Mouse (Mus musculus) G1E (cell line): ENCODE measurements around the gene Slco4a1.

Experiments used
- CTCF ChIP-seq: IDR thresholded peaks from 2 replicates; pipeline ENCODE4 v1.5.1; 2012; ENCODE audit warnings: low read depth, low read length, inconsistent platforms, mixed read lengths
- GATA1 ChIP-seq: IDR thresholded peaks from 2 replicates; pipeline ENCODE4 v1.6.1; 2012; ENCODE audit warnings: borderline replicate concordance, low read length, inconsistent platforms, mixed read lengths
- POLR2AphosphoS5 ChIP-seq: IDR thresholded peaks from 2 replicates; pipeline ENCODE4 v1.6.1; 2012; ENCODE audit warnings: low read depth, low read length, inconsistent platforms; ENCODE audit not compliant: insufficient replicate concordance
- TAL1 ChIP-seq: conservative IDR thresholded peaks from 2 replicates; pipeline ENCODE4 v1.6.1; 2012; ENCODE audit warnings: low read depth, low read length, inconsistent platforms, mixed read lengths

DNA sequence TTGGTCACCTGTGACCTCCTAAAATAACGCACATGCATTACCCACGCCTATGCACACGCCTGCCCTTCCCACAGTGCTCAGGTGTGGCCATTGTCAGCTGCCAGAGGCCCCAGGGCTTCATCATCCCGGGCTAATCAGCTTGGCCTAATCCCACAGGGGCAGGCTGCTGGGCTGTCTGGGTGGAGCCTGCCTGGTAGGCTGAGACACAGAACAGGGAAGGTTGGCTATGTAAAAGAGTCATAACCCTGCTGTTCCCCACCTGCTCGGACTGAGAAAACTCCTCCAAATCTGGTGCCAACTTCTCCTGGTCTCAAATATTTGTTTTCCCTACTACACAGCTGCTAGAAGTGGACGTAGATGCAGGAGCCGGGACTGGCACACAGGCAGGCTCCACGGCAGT is 4.8 kb downstream of the Slco4a1 start:
- TF ChIP-seq CTCF: no peak
- TF ChIP-seq TAL1: no peak
- TF ChIP-seq POLR2AphosphoS5: no peak
- no peak for TF ChIP-seq GATA1
